Mouse (Mus musculus) heart, postnatal 0 days (tissue): ENCODE measurements at regions not wholly inside any gene's neighbourhood (a gene's known extent, or its start where the extent isn't known, plus 50 kb on each side); places are given as distances from the start of the nearest gene placed in this dataset.

Experiments
- CTCF ChIP-seq: IDR thresholded peaks from 2 replicates; pipeline ENCODE4 v1.5.1; 2016; ENCODE audit warnings: antibody characterized with exemption, control low read depth, low read depth
- EP300 ChIP-seq: IDR thresholded peaks from 2 replicates; pipeline ENCODE4 v1.6.1; 2016; ENCODE audit warnings: antibody characterized with exemption, low read depth

- TF ChIP-seq CTCF (no peak), EP300 (no peak)
These were observed 687.9 kb upstream of the Car8 start for GRCm38 (mm10) chr4:8926642-8927275.
